Mouse (Mus musculus) lung, postnatal 0 days (tissue): Measurements from ENCODE around the gene Adh6b. TPM values are rescaled to one million over a fixed set of nuclear protein-coding genes. Genes with fewer than 3 reads are reported as not detected.

Experiments
- ATAC-seq: fragments of 200-750 bp; cut with Nextera tagmentation; 2 replicates; pipeline ENCODE4 v1.8.0; 2017; ENCODE audit warnings: moderate library complexity
- DNase-seq: peaks from one replicate; pipeline ENCODE4 v3.0.0-alpha.2; 2016; ENCODE audit warnings: low spot score
- H3K27ac ChIP-seq: fragments of 300-500 bp; sonication (generic); 2 replicates; pipeline ENCODE4 v1.5.1; 2014; ENCODE audit warnings: antibody characterized with exemption, mild to moderate bottlenecking, low read length, mixed read lengths
- H3K27me3 ChIP-seq: fragments of 300-500 bp; sonication (generic); replicated peaks from 2 replicates; pipeline ENCODE4 v1.6.1; 2014; ENCODE audit warnings: low read length, mixed read lengths; ENCODE audit not compliant: insufficient read depth
- H3K36me3 ChIP-seq: fragments of 300-500 bp; sonication (generic); 2 replicates; pipeline ENCODE4 v1.6.1; 2014; ENCODE audit warnings: low read length, mixed read lengths; ENCODE audit not compliant: insufficient read depth
- H3K4me1 ChIP-seq: fragments of 300-500 bp; sonication (generic); 2 replicates; pipeline ENCODE4 v1.6.1; 2014; ENCODE audit warnings: antibody characterized with exemption, low read depth, low read length, mixed read lengths; ENCODE audit not compliant: insufficient read depth
- H3K4me2 ChIP-seq: fragments of 300-500 bp; sonication (generic); replicated peaks from 2 replicates; pipeline ENCODE4 v1.6.1; 2014; ENCODE audit warnings: low read depth, mild to moderate bottlenecking, low read length, moderate library complexity, mixed read lengths
- H3K4me3 ChIP-seq: fragments of 300-500 bp; sonication (generic); 2 replicates; pipeline ENCODE4 v1.5.1; 2014; ENCODE audit warnings: low read depth, low read length
- H3K9ac ChIP-seq: fragments of 300-500 bp; sonication (generic); replicated peaks from 2 replicates; pipeline ENCODE4 v1.6.1; 2014; ENCODE audit warnings: low read depth, mild to moderate bottlenecking
- H3K9me3 ChIP-seq: fragments of 300-500 bp; sonication (generic); 2 replicates; pipeline ENCODE4 v1.6.1; 2016; ENCODE audit warnings: low read length, mixed read lengths
- CTCF ChIP-seq: IDR thresholded peaks from 2 replicates; pipeline ENCODE4 v1.5.1; 2016; ENCODE audit warnings: antibody characterized with exemption, mild to moderate bottlenecking
- EP300 ChIP-seq: IDR thresholded peaks from 2 replicates; pipeline ENCODE4 v1.6.1; 2016; ENCODE audit warnings: antibody characterized with exemption, mild to moderate bottlenecking, control low read depth
- WGBS: fragments of 180-500 bp; shearing (Covaris S2); extraction: QIAGEN DNeasy Blood & Tissue Kit; methylation state at CpG from one replicate; pipeline ENCODE4 v1.1.7; 2014; 5-methylcytosine and 5-hydroxymethylcytosine counted together
- polyA plus RNA-seq: library from polyadenylated mRNA; unstranded; fragments of >200 nt; fragmentation: Nextera tagmentation; extraction: Ambion mirVana; gene quantifications from 2 replicates; pipeline ENCODE4 v1.2.1, GENCODE M21; 2015

The Adh6b gene
- polyA plus RNA-seq, 1 experiment from 2014 or later = 0.07 TPM

DNA sequence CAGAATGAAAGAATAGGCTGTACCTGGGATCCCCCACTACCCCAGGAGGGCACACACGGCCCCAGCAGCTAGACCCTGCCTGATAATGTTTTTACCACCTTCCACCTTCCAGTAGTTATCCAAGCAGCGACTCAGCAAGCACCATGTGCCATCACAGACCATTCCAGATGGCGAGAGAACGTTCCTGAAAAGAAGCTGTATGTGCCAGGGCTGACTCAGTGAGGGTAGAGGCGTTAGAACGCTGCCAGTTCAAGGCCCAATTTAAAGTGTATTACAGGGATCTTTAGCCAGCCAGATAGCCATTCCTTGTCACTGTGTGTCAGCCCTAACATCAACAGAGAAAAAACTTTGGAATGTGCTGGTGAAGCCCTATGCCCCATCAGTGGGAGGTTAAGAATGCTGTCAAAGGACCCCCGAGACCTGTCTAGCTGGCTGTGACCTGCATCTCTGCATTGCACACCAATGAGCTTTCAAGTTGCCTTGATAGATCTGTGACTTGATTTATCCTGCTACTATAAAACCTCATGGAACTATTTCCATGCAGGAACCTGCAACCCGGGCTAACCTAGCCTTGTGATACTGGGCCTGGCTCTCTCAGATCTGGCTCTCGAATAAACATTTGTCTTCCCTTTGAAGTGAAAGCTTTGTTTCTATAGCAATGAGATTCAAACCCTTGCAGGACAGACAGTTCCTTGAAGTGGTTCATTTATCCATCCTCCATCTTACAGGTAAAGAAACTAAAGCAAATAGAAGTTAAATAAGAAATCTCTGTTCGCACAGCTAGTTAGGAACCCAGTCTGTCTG is 35.9 kb upstream of the Adh6b start:
- H3K4me3 ChIP-seq = no peak overlapping the region
- no peak overlapping the region for H3K4me2 ChIP-seq
- H3K36me3 ChIP-seq = no peaks in the 10 kb centered on the region
- no peak overlapping the region for H3K9ac ChIP-seq
- no peaks in the 10 kb centered on the region for H3K9me3 ChIP-seq
- TF ChIP-seq CTCF (no peak), EP300 (no peak)
- WGBS = 33% methylated on average over 10 of the region's 10 CpGs
- H3K4me1 ChIP-seq = peaks cover 7% of the 10 kb centered on the region
- ATAC-seq (no peak), DNase-seq (no peak)
- no peak overlapping the region for H3K27ac ChIP-seq
- H3K27me3 ChIP-seq = no peaks in the 10 kb centered on the region

DNA sequence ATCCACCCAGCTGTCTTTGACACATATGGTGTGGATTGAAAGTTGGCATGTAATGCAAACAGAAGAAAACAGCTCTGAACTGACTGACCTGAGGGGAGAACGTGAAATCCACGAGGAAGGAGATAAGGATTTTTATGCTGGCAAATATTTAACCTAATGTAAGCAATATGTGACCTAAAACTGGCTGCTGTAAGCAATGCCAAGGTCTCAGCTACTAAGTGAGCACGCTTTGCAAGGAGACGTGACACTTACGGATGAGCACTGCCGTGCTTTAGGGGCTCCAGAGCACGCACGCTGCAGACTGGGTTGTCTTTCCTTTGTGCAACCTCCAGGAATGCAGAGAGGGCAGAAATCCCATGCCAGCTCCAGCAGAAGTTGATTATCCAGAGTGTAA is 35.3 kb upstream of the Adh6b start:
- DNase-seq (peak; percentile 43), ATAC-seq (peak; percentile 34; the same call in 1 of the 2 replicates)
- no peak overlapping the region for H3K27ac ChIP-seq
- H3K4me1 ChIP-seq = peaks cover 7% of the 10 kb centered on the region
- no peak overlapping the region for H3K9ac ChIP-seq
- H3K4me3 ChIP-seq = no peak overlapping the region
- no peaks in the 10 kb centered on the region for H3K9me3 ChIP-seq
- no peaks in the 10 kb centered on the region for H3K36me3 ChIP-seq
- H3K27me3 ChIP-seq = no peaks in the 10 kb centered on the region
- TF ChIP-seq CTCF = no peak
- peak; percentile 8; the same call in 1 of the 2 replicates for TF ChIP-seq EP300
- WGBS = 13% methylated on average over 8 of the region's 8 CpGs
- no peak overlapping the region for H3K4me2 ChIP-seq

DNA sequence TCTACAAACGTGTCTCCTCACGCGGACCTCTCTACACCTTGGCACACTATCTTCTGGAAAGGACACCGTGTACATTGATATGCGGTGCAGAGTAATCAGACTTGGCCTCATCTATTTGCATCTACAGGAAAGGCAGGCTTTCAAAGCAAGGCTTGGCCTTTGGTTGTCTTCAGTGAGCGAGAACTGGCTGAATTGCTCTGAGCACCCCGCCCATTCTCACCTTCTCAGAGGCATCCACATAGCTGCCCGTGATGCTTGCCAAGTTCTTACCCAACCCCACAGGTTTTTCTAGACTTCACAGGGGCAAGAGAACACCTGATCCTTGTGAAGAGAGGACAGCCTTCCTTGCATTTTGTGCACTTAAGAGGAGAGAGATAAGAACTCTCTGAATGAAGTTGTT is 31.7 kb upstream of the Adh6b start:
- ATAC-seq = no peak; the same call in 1 of the 2 replicates
- Histone ChIP-seq H3K9ac (no peak overlapping the region), H3K9me3 (no peaks in the 10 kb centered on the region), H3K27me3 (no peaks in the 10 kb centered on the region), H3K36me3 (no peaks in the 10 kb centered on the region), H3K4me1 (peaks cover 7% of the 10 kb centered on the region), H3K4me2 (no peak overlapping the region), H3K27ac (no peak overlapping the region), H3K4me3 (no peak overlapping the region)
- 65% methylated on average over 8 of the region's 8 CpGs for WGBS
- TF ChIP-seq CTCF (no peak), EP300 (no peak)
- DNase-seq = peak; percentile 57

DNA sequence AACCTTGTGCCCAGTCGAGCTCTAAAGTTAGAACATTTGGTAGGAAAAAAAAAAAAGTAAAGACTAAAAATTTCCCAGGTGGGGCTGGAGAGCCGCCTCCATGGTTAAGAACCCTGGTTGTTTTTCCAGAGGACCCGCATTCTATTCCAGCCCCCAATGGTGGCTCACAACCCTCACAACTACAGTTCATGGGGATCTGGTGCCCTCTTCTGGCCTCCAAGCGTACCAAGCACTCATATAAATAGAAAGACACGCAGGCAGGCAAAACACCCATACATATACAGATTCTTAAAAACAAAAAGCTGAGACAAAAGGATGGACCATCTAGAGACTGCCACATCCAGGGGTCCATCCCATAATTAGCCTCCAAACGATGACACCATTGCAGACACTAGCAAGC is 30.6 kb upstream of the Adh6b start:
- Histone ChIP-seq H3K27me3 (no peaks in the 10 kb centered on the region), H3K27ac (no peak overlapping the region), H3K4me1 (no peaks in the 10 kb centered on the region), H3K4me2 (no peak overlapping the region), H3K36me3 (no peaks in the 10 kb centered on the region), H3K9me3 (no peaks in the 10 kb centered on the region), H3K4me3 (no peak overlapping the region), H3K9ac (no peak overlapping the region)
- TF ChIP-seq CTCF (peak; percentile 39), EP300 (no peak)
- ATAC-seq = no peak
- DNase-seq = no peak
- WGBS = 90% methylated on average over 6 of the region's 6 CpGs

DNA sequence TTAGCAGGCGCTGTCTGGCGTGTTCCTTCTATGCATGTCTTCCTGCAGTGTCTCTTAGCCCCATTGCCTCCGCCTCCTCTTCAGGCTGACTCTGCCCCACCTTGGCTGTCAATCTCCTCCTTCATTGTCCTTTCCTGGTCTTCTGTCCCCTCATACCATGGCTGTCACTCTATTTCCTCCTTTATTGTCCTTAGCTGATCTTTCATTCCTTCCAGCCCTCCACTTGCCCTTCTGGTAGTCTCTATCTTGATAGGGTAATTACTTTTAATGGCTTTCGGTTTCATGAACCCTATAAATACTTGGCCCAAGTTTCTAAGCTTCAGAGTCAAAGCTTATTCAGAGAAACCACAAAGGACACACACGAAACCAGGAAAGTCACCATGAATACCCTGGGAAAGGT is 28.6 kb upstream of the Adh6b start, which contains the start of gene Adh6a:
Gene Adh6a, plus strand, starts transcription at position 322 of the 400 bp plus-strand sequence.
- Histone ChIP-seq H3K36me3 (no peaks in the 10 kb centered on the region), H3K4me3 (no peak within 1 kb of the TSS), H3K9ac (no peak within 1 kb of the TSS), H3K4me2 (no peak within 1 kb of the TSS), H3K27me3 (no peaks in the 10 kb centered on the region), H3K27ac (no peak within 1 kb of the TSS), H3K4me1 (no peaks in the 10 kb centered on the region), H3K9me3 (no peaks in the 10 kb centered on the region)
- no peak for TF ChIP-seq EP300
- WGBS = 85% methylated on average over 5 of the region's 5 CpGs
- DNase-seq (no peak), ATAC-seq (no peak)

- H3K27ac ChIP-seq = no peak overlapping the region
- TF ChIP-seq EP300 = peak; percentile 70
- TF ChIP-seq CTCF = no peak
- DNase-seq (peak; percentile 25), ATAC-seq (peak; percentile 35; the same call in 1 of the 2 replicates)
- no peaks in the 10 kb centered on the region for H3K36me3 ChIP-seq
- no peaks in the 10 kb centered on the region for H3K4me1 ChIP-seq
- no peak overlapping the region for H3K4me2 ChIP-seq
- WGBS = 52% methylated on average over 2 of the region's 2 CpGs
- H3K9ac ChIP-seq = no peak overlapping the region
- no peaks in the 10 kb centered on the region for H3K9me3 ChIP-seq
- H3K27me3 ChIP-seq = no peaks in the 10 kb centered on the region
- H3K4me3 ChIP-seq = no peak overlapping the region
These were observed 24.6 kb upstream of the Adh6b start for GRCm38 (mm10) chr3:138316908-138317472.
